24 mouse cellular contexts compared by ENCODE assay signal in the genomic region with DNA sequence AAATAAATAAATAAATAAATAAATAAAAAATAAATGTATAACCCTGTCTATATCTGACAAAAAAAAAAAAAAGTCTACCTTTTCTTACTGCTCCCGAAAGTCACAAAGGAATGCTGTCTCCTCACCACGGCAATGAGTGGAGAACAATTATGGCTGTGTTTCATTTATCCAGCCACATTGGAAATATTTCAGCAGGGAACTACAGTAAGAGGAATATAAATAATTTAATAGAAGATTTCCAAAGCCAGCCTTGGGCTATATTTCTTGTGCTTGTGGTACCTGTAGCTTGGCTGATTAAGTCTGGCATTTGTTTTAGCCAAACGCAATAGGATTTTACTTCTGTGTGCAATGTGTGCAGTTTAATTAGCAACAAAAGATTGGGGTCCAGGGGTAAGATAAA.
DNase-seq lines count a peak whose midpoint lies in the region; ATAC-seq and TF ChIP-seq lines count a peak whose summit lies in the region.
"Had no signal": no experiment of that assay in that cellular context is flagged by ENCODE, and none has a peak within 500 bp of the region (broad histone marks: within the 10 kb centered on the region; RNA-seq: fewer than 3 reads in every experiment).

No protein-coding gene starts in this region.

- H3K27me3 ChIP-seq in hindbrain, postnatal 0 days (ENCODE audit: insufficient read depth, low read length), result no peaks in the 10 kb centered on the region
- H3K27me3 ChIP-seq in hindbrain, embryonic 12.5 days, result no peaks in the 10 kb centered on the region
- no peaks in the 10 kb centered on the region for H3K27me3 ChIP-seq in midbrain, embryonic 14.5 days (ENCODE audit: control insufficient read depth, insufficient read depth, low read length)
- no peaks in the 10 kb centered on the region for H3K27me3 ChIP-seq in midbrain, postnatal 0 days (ENCODE audit: insufficient read depth, low read length)
- no peaks in the 10 kb centered on the region for H3K27me3 ChIP-seq in midbrain, embryonic 16.5 days (ENCODE audit: control insufficient read depth, insufficient read depth, low read depth, low read length)
- H3K27me3 ChIP-seq in midbrain, embryonic 10.5 days (ENCODE audit: low read depth, poor library complexity, severe bottlenecking), result no peaks in the 10 kb centered on the region
- H3K27me3 ChIP-seq: CH12.LX; embryonic facial prominence, embryonic 12.5 days; forebrain, embryonic 13.5 days; forebrain, embryonic 15.5 days; Patski had no signal

- WGBS in hindbrain, postnatal 0 days, result 79% methylated on average over 3 of the region's 3 CpGs
- 82% methylated on average over 3 of the region's 3 CpGs for WGBS in hindbrain, embryonic 12.5 days
- WGBS in midbrain, embryonic 14.5 days, result 64% methylated on average over 3 of the region's 3 CpGs
- 61% methylated on average over 3 of the region's 3 CpGs for WGBS in midbrain, postnatal 0 days
- WGBS in midbrain, embryonic 16.5 days, result 59% methylated on average over 3 of the region's 3 CpGs
- 94% methylated on average over 3 of the region's 3 CpGs for WGBS in midbrain, embryonic 10.5 days

- ATAC-seq in hindbrain, postnatal 0 days, result no peak
- no peak for ATAC-seq in hindbrain, embryonic 12.5 days (ENCODE audit: low FRiP score)
- no peak; the same call in 1 of the 2 replicates for ATAC-seq in midbrain, embryonic 14.5 days (ENCODE audit: low FRiP score, low TSS enrichment)
- no peak; the same call in 1 of the 2 replicates for ATAC-seq in midbrain, postnatal 0 days (ENCODE audit: low FRiP score)
- ATAC-seq in midbrain, embryonic 16.5 days, result peak; percentile 51
- ATAC-seq: activated CD4-positive, CD25-positive, alpha-beta regulatory T cell, adult 4 months; CD4-positive, CD25-positive, alpha-beta regulatory T cell, adult 4 months; forebrain, embryonic 13.5 days; forebrain, embryonic 15.5 days; Patski had no signal

- TF ChIP-seq CTCF in hindbrain, postnatal 0 days (IDR thresholded peaks at IDR 0.05; ENCODE audit: low read depth), result no peak
- TF ChIP-seq CTCF in midbrain, postnatal 0 days (IDR thresholded peaks at IDR 0.05), result no peak

- no peak overlapping the region for H3K9ac ChIP-seq in hindbrain, postnatal 0 days (replicated peaks; ENCODE audit: low read length)
- no peak overlapping the region for H3K9ac ChIP-seq in hindbrain, embryonic 12.5 days
- H3K9ac ChIP-seq in midbrain, embryonic 14.5 days (replicated peaks; ENCODE audit: low read length), result no peak overlapping the region
- no peak overlapping the region for H3K9ac ChIP-seq in midbrain, postnatal 0 days (replicated peaks; ENCODE audit: low read length, poor library complexity, severe bottlenecking)
- H3K9ac ChIP-seq in midbrain, embryonic 16.5 days (ENCODE audit: low read depth, low read length), result no peak overlapping the region
- H3K9ac ChIP-seq: embryonic facial prominence, embryonic 12.5 days; forebrain, embryonic 13.5 days; forebrain, embryonic 15.5 days had no signal

- H3K9me3 ChIP-seq in hindbrain, postnatal 0 days (ENCODE audit: low read length), result no peaks in the 10 kb centered on the region
- H3K9me3 ChIP-seq in hindbrain, embryonic 12.5 days (replicated peaks), result no peaks in the 10 kb centered on the region
- H3K9me3 ChIP-seq in midbrain, embryonic 14.5 days (ENCODE audit: control insufficient read depth, low read length), result no peaks in the 10 kb centered on the region
- no peaks in the 10 kb centered on the region for H3K9me3 ChIP-seq in midbrain, postnatal 0 days (ENCODE audit: low read length)
- no peaks in the 10 kb centered on the region for H3K9me3 ChIP-seq in midbrain, embryonic 16.5 days (replicated peaks; ENCODE audit: control insufficient read depth, low read length, poor library complexity, severe bottlenecking)
- H3K9me3 ChIP-seq in midbrain, embryonic 10.5 days (replicated peaks), result no peaks in the 10 kb centered on the region
- H3K9me3 ChIP-seq: embryonic facial prominence, embryonic 10.5 days; embryonic facial prominence, embryonic 12.5 days; forebrain, embryonic 13.5 days; forebrain, embryonic 15.5 days; G1E had no signal

- H3K27ac ChIP-seq in hindbrain, postnatal 0 days, result no peak overlapping the region
- H3K27ac ChIP-seq in hindbrain, embryonic 12.5 days, result no peak overlapping the region
- no peak overlapping the region for H3K27ac ChIP-seq in midbrain, embryonic 14.5 days (replicated peaks; ENCODE audit: low read depth, low read length)
- no peak overlapping the region for H3K27ac ChIP-seq in midbrain, postnatal 0 days (ENCODE audit: low read depth, low read length)
- H3K27ac ChIP-seq in midbrain, embryonic 16.5 days (ENCODE audit: low read length), result no peak overlapping the region
- H3K27ac ChIP-seq in midbrain, embryonic 10.5 days (replicated peaks), result no peak overlapping the region
- H3K27ac ChIP-seq: embryonic facial prominence, embryonic 10.5 days; embryonic facial prominence, embryonic 12.5 days; forebrain, embryonic 13.5 days; forebrain, embryonic 15.5 days had no signal

- no peaks in the 10 kb centered on the region for H3K4me1 ChIP-seq in hindbrain, postnatal 0 days (ENCODE audit: insufficient read depth, low read length)
- no peaks in the 10 kb centered on the region for H3K4me1 ChIP-seq in hindbrain, embryonic 12.5 days
- H3K4me1 ChIP-seq in midbrain, embryonic 14.5 days (ENCODE audit: control insufficient read depth, insufficient read depth, low read length), result no peaks in the 10 kb centered on the region
- H3K4me1 ChIP-seq in midbrain, postnatal 0 days (ENCODE audit: insufficient read depth, low read length), result no peaks in the 10 kb centered on the region
- H3K4me1 ChIP-seq in midbrain, embryonic 16.5 days (ENCODE audit: control insufficient read depth, insufficient read depth, low read length), result no peaks in the 10 kb centered on the region
- H3K4me1 ChIP-seq in midbrain, embryonic 10.5 days, result no peaks in the 10 kb centered on the region
- H3K4me1 ChIP-seq: embryonic facial prominence, embryonic 10.5 days; embryonic facial prominence, embryonic 12.5 days; forebrain, embryonic 13.5 days; forebrain, embryonic 15.5 days had no signal

- no peak overlapping the region for H3K4me2 ChIP-seq in hindbrain, postnatal 0 days (ENCODE audit: low read depth, low read length)
- H3K4me2 ChIP-seq in hindbrain, embryonic 12.5 days (replicated peaks), result no peak overlapping the region
- H3K4me2 ChIP-seq in midbrain, embryonic 14.5 days (ENCODE audit: low read length), result no peak overlapping the region
- H3K4me2 ChIP-seq in midbrain, postnatal 0 days (ENCODE audit: low read depth, low read length, poor library complexity, severe bottlenecking), result no peak overlapping the region
- H3K4me2 ChIP-seq in midbrain, embryonic 16.5 days (ENCODE audit: low read length), result no peak overlapping the region
- H3K4me2 ChIP-seq: embryonic facial prominence, embryonic 12.5 days; forebrain, embryonic 13.5 days; forebrain, embryonic 15.5 days had no signal

- peak; percentile 5 for DNase-seq in hindbrain, postnatal 0 days (ENCODE audit: low spot score)
- peak; percentile 55 for DNase-seq in midbrain, embryonic 14.5 days
- DNase-seq in midbrain, postnatal 0 days (ENCODE audit: low spot score), result no peak
- DNase-seq in midbrain, embryonic 10.5 days (ENCODE audit: low spot score), result no peak
- DNase-seq: adrenal gland, adult 8-10 months; adrenal gland, postnatal 14 days; adrenal gland, postnatal 36 days; B cell, adult 2 months; cerebellum, adult 11-12 months; cerebellum, adult 2 months; cerebellum, adult 9-10 months; cerebellum, postnatal 10 days; cerebellum, postnatal 25 days had no signal

- H3K36me3 ChIP-seq in hindbrain, postnatal 0 days (ENCODE audit: insufficient read depth, low read length), result no peaks in the 10 kb centered on the region
- H3K36me3 ChIP-seq in hindbrain, embryonic 12.5 days, result no peaks in the 10 kb centered on the region
- no peaks in the 10 kb centered on the region for H3K36me3 ChIP-seq in midbrain, embryonic 14.5 days (ENCODE audit: control insufficient read depth, insufficient read depth, low read length)
- H3K36me3 ChIP-seq in midbrain, postnatal 0 days (ENCODE audit: insufficient read depth, low read length), result no peaks in the 10 kb centered on the region
- H3K36me3 ChIP-seq in midbrain, embryonic 16.5 days (ENCODE audit: control insufficient read depth, insufficient read depth, low read length), result no peaks in the 10 kb centered on the region
- H3K36me3 ChIP-seq in midbrain, embryonic 10.5 days, result no peaks in the 10 kb centered on the region
- H3K36me3 ChIP-seq: embryonic facial prominence, embryonic 10.5 days; embryonic facial prominence, embryonic 12.5 days; forebrain, embryonic 15.5 days; G1E had no signal

- no peak overlapping the region for H3K4me3 ChIP-seq in hindbrain, postnatal 0 days (ENCODE audit: low read length)
- no peak overlapping the region for H3K4me3 ChIP-seq in hindbrain, embryonic 12.5 days
- no peak overlapping the region for H3K4me3 ChIP-seq in midbrain, embryonic 14.5 days (replicated peaks; ENCODE audit: low read depth, low read length)
- no peak overlapping the region for H3K4me3 ChIP-seq in midbrain, postnatal 0 days (ENCODE audit: low read depth, low read length)
- no peak overlapping the region for H3K4me3 ChIP-seq in midbrain, embryonic 16.5 days (ENCODE audit: low read depth, low read length)
- no peak overlapping the region for H3K4me3 ChIP-seq in midbrain, embryonic 10.5 days
- H3K4me3 ChIP-seq: embryonic facial prominence, embryonic 10.5 days; embryonic facial prominence, embryonic 12.5 days; forebrain, embryonic 13.5 days; forebrain, embryonic 15.5 days had no signal

Comparison
In these comparisons a context has a peak if more than half of its experiments do, and no peak if none do; other contexts are left out.
1. DNase-seq: peak in hindbrain, postnatal 0 days (single experiment) and midbrain, embryonic 14.5 days (single experiment); none in midbrain, postnatal 0 days (single experiment) and midbrain, embryonic 10.5 days (single experiment).